Mouse (Mus musculus) heart, postnatal 0 days (tissue): ENCODE measurements around the gene Olfr645. TPM values are rescaled to one million over a fixed set of nuclear protein-coding genes. Genes with fewer than 3 reads are reported as not detected.

Source experiments
- ATAC-seq: fragments of 200-750 bp; cut with Nextera tagmentation; 2 replicates; pipeline ENCODE4 v1.8.0; 2017; ENCODE audit warnings: low read depth, moderate number of reproducible peaks, moderate library complexity; ENCODE audit not compliant: insufficient read depth
- DNase-seq: peaks from one replicate; pipeline ENCODE4 v3.0.0-alpha.2; 2016; ENCODE audit warnings: low spot score
- H3K27ac ChIP-seq: fragments of 300-500 bp; sonication (generic); 2 replicates; pipeline ENCODE4 v1.5.1; 2014; ENCODE audit warnings: low read depth, mild to moderate bottlenecking
- H3K27me3 ChIP-seq: fragments of 300-500 bp; sonication (generic); 2 replicates; pipeline ENCODE4 v1.6.1; 2014; ENCODE audit warnings: low read length, mixed read lengths; ENCODE audit not compliant: control insufficient read depth, insufficient read depth
- H3K36me3 ChIP-seq: fragments of 300-500 bp; sonication (generic); replicated peaks from 2 replicates; pipeline ENCODE4 v1.6.1; 2014; ENCODE audit warnings: low read length, mixed read lengths; ENCODE audit not compliant: control insufficient read depth, insufficient read depth
- H3K4me1 ChIP-seq: fragments of 300-500 bp; sonication (generic); 2 replicates; pipeline ENCODE4 v1.6.1; 2014; ENCODE audit warnings: antibody characterized with exemption; ENCODE audit not compliant: control insufficient read depth, insufficient read depth
- H3K4me2 ChIP-seq: fragments of 300-500 bp; sonication (generic); 2 replicates; pipeline ENCODE4 v1.6.1; 2014; ENCODE audit warnings: low read depth, mild to moderate bottlenecking, low read length, moderate library complexity
- H3K4me3 ChIP-seq: fragments of 300-500 bp; sonication (generic); 2 replicates; pipeline ENCODE4 v1.5.1; 2014; ENCODE audit warnings: low read depth, low read length
- H3K9ac ChIP-seq: fragments of 300-500 bp; sonication (generic); replicated peaks from 2 replicates; pipeline ENCODE4 v1.6.1; 2014; ENCODE audit warnings: low read depth, low read length, mixed read lengths
- H3K9me3 ChIP-seq: fragments of 300-500 bp; sonication (generic); replicated peaks from 2 replicates; pipeline ENCODE4 v1.6.1; 2016; ENCODE audit warnings: low read length; ENCODE audit not compliant: control insufficient read depth
- CTCF ChIP-seq: IDR thresholded peaks from 2 replicates; pipeline ENCODE4 v1.5.1; 2016; ENCODE audit warnings: antibody characterized with exemption, control low read depth, low read depth
- EP300 ChIP-seq: IDR thresholded peaks from 2 replicates; pipeline ENCODE4 v1.6.1; 2016; ENCODE audit warnings: antibody characterized with exemption, low read depth
- WGBS: fragments of 180-500 bp; shearing (Covaris S2); extraction: QIAGEN DNeasy Blood & Tissue Kit; methylation state at CpG from one replicate; pipeline ENCODE4 v1.1.7; 2014; 5-methylcytosine and 5-hydroxymethylcytosine counted together
- polyA plus RNA-seq: library from polyadenylated mRNA; unstranded; fragments of >200 nt; fragmentation: Nextera tagmentation; extraction: Ambion mirVana; gene quantifications from 2 replicates; pipeline ENCODE4 v1.2.1, GENCODE M21; 2015
- total RNA-seq: library from RNA; depleted of rRNA; stranded (reverse); fragments of >200 nt; gene quantifications from 2 replicates; pipeline ENCODE4 v1.2.3, GENCODE M21; 2014; ENCODE audit warnings: low replicate concordance; rRNA removed

Olfr645 gene
- total RNA-seq (not detected in 2 replicates), polyA plus RNA-seq (not detected in 2 replicates)

DNA sequence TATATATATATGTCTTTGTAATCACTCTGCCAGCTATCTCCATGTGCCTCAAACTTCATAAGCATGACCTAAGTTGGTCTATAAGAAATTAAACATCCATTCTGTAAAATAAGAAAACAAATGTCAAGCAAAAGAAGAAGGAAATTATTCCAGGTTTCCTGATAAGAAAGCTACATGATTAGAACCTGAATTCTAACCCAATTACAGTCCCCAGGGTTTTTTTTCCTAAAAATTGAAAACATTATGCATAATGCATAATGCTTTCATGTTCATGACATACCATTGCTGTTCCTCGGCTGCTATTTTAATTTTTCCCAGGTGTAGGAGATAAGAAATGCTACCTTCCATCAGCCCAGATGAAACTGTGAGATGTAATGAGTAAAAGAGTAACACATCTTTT lies at the start of gene Olfr645:
Gene Olfr645, minus strand, starts transcription at position 101 of the 400 bp plus-strand sequence.
- WGBS: 58% methylated on average over 1 of the region's 1 CpGs
- Histone ChIP-seq H3K4me1 (no peaks in the 10 kb centered on the region), H3K27me3 (no peaks in the 10 kb centered on the region), H3K4me3 (no peak within 1 kb of the TSS), H3K9ac (no peak within 1 kb of the TSS), H3K4me2 (no peak within 1 kb of the TSS), H3K9me3 (no peaks in the 10 kb centered on the region), H3K27ac (no peak within 1 kb of the TSS), H3K36me3 (no peaks in the 10 kb centered on the region)
- ATAC-seq (no peak), DNase-seq (no peak)
- TF ChIP-seq EP300 (no peak), CTCF (no peak)

DNA sequence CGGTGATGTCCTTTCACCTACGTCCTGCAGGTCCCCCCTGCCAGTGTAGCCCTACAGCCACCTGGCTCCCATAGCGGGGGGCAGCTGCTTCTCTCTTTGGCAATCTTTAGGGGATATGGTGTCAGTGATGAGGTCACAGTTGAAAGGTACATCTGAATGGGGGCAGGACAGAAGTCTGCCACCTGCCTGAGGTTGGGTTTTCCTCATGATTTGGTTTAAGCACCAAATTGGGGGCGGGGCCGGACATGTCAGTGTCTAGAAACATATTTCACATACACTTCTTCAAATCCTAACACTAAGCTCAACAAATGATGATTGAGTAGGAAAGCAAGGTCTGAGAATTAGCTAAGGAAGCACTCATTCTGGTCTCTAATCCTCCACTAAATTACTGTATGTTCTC lies 44.5 kb upstream of the Olfr645 start, which contains the start of gene Ubqln5:
Gene Ubqln5, minus strand, starts transcription at position 101 of the 400 bp plus-strand sequence.
- Histone ChIP-seq H3K9me3 (no peaks in the 10 kb centered on the region), H3K27ac (no peak within 1 kb of the TSS), H3K9ac (no peak within 1 kb of the TSS), H3K27me3 (no peaks in the 10 kb centered on the region), H3K4me2 (no peak within 1 kb of the TSS), H3K36me3 (no peaks in the 10 kb centered on the region), H3K4me3 (no peak within 1 kb of the TSS), H3K4me1 (no peaks in the 10 kb centered on the region)
- ATAC-seq: no peak
- no peak for DNase-seq
- TF ChIP-seq CTCF (no peak), EP300 (no peak)
- 77% methylated on average over 5 of the region's 5 CpGs for WGBS

DNA sequence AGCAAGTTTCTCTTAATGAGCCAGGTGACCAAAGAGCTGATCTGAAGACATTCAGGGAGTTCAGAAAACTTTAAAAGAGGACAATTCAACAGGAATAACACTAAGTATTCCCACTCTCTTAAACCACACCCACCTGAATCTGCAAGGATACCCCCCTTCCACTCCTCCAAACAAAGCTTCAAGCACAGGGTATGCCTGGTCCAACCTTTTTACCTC lies 19.4 kb upstream of the Olfr645 start, which contains the start of gene Olfr646:
Gene Olfr646, plus strand, starts transcription at position 117 of the 216 bp plus-strand sequence.
- H3K4me1 ChIP-seq: no peaks in the 10 kb centered on the region
- H3K4me3 ChIP-seq: no peak within 1 kb of the TSS
- no peaks in the 10 kb centered on the region for H3K9me3 ChIP-seq
- H3K27ac ChIP-seq: no peak within 1 kb of the TSS
- no peak within 1 kb of the TSS for H3K4me2 ChIP-seq
- DNase-seq: no peak
- no peaks in the 10 kb centered on the region for H3K27me3 ChIP-seq
- no peak within 1 kb of the TSS for H3K9ac ChIP-seq
- TF ChIP-seq EP300 (no peak), CTCF (no peak)
- no peaks in the 10 kb centered on the region for H3K36me3 ChIP-seq
- ATAC-seq: no peak

- TF ChIP-seq CTCF: no peak
- no peak for TF ChIP-seq EP300
- Histone ChIP-seq H3K4me1 (no peaks in the 10 kb centered on the region), H3K27ac (no peak overlapping the region), H3K4me2 (no peak overlapping the region), H3K9ac (no peak overlapping the region), H3K27me3 (no peaks in the 10 kb centered on the region), H3K9me3 (no peaks in the 10 kb centered on the region), H3K4me3 (no peak overlapping the region), H3K36me3 (no peaks in the 10 kb centered on the region)
- no peak for ATAC-seq
- WGBS: 56% methylated on average over 4 of the region's 4 CpGs
- DNase-seq: no peak
Measured at GRCm38 (mm10) chr7:104103913-104104756, 18.9 kb upstream of the Olfr645 start.

- 55% methylated on average over 2 of the region's 2 CpGs for WGBS
- Histone ChIP-seq H3K36me3 (no peaks in the 10 kb centered on the region), H3K27me3 (no peaks in the 10 kb centered on the region), H3K4me2 (no peak within 1 kb of the TSS), H3K4me1 (no peaks in the 10 kb centered on the region), H3K27ac (no peak within 1 kb of the TSS), H3K9ac (no peak within 1 kb of the TSS), H3K9me3 (no peaks in the 10 kb centered on the region), H3K4me3 (no peak within 1 kb of the TSS)
- no peak for ATAC-seq
- no peak for DNase-seq
- TF ChIP-seq CTCF (no peak), EP300 (no peak)
Measured at GRCm38 (mm10) chr7:104071769-104072168, 13.5 kb downstream of the Olfr645 start, which contains the start of gene Olfr644. Gene Olfr644, minus strand, starts transcription at chr7:104071869.
